Mouse (Mus musculus) T-cell, adult 66 days (primary cell): ENCODE measurements around the gene Taar7e. TPM values are rescaled to one million over a fixed set of nuclear protein-coding genes. Genes with fewer than 3 reads are reported as not detected.

Experiments
- total RNA-seq, 2 experiments: library from RNA; stranded (reverse); gene quantifications; 3 replicates in 1 of 2; 4 replicates in 1 of 2; pipeline ENCODE4 v1.2.4; 2023

The Taar7e gene
- total RNA-seq: not detected

GRCm38 (mm10) chr10:24037314-24037713 lies at the start of gene Taar7e:
Taar7e (plus strand) TSS chr10:24037614.

GRCm38 (mm10) chr10:23993381-23993780 lies 44.0 kb upstream of the Taar7e start, which contains the start of gene Taar7a:
Taar7a (minus strand) TSS chr10:23993481.

GRCm38 (mm10) chr10:23999639-24000038 lies 37.8 kb upstream of the Taar7e start, which contains the start of gene Taar7b:
Taar7b (plus strand) TSS chr10:23999939.

GRCm38 (mm10) chr10:24026922-24027321 lies 10.5 kb upstream of the Taar7e start, which contains the start of gene Taar7d:
Taar7d (plus strand) TSS chr10:24027222.

GRCm38 (mm10) chr10:24049210-24049609 lies 11.8 kb downstream of the Taar7e start, which contains the start of gene Taar7f:
Taar7f (plus strand) TSS chr10:24049510.

GRCm38 (mm10) chr10:24076200-24076599 lies 38.8 kb downstream of the Taar7e start, which contains the start of gene Taar8a:
Taar8a (plus strand) TSS chr10:24076500.

Other genes starting within 250 kb of the Taar7e start
- under 1 TPM in 1 of 2 experiments, not detected in 1; 0.86 TPM for gene Slc18b1, start 240.6 kb upstream of the Taar7e start, total RNA-seq
- not detected for gene Vnn3, start 186.2 kb upstream of the Taar7e start, total RNA-seq
- not detected for gene Vnn1, start 142.9 kb upstream of the Taar7e start, total RNA-seq
- not detected for gene Taar1, start 117.3 kb upstream of the Taar7e start, total RNA-seq
- not detected for gene Taar2, start 99.0 kb upstream of the Taar7e start, total RNA-seq
- not detected for gene Taar3, start 88.1 kb upstream of the Taar7e start, total RNA-seq
- not detected for gene Taar4, start 77.1 kb upstream of the Taar7e start, total RNA-seq
- gene Taar5, start 66.9 kb upstream of the Taar7e start, total RNA-seq: not detected
- not detected for gene Taar6, start 52.0 kb upstream of the Taar7e start, total RNA-seq
- gene Taar7a, start 44.1 kb upstream of the Taar7e start, total RNA-seq: not detected
- not detected for gene Taar7b, start 37.7 kb upstream of the Taar7e start, total RNA-seq
- gene Taar7d, start 10.4 kb upstream of the Taar7e start, total RNA-seq: not detected
- not detected for gene Taar7f, start 11.9 kb downstream of the Taar7e start, total RNA-seq
- not detected for gene Taar8a, start 38.9 kb downstream of the Taar7e start, total RNA-seq
- not detected for gene Taar8b, start 54.7 kb downstream of the Taar7e start, total RNA-seq
- not detected for gene Taar8c, start 64.3 kb downstream of the Taar7e start, total RNA-seq
- not detected for gene Taar9, start 71.9 kb downstream of the Taar7e start, total RNA-seq
- gene Stx7, start 111.7 kb downstream of the Taar7e start, total RNA-seq: 10 to 100 TPM; 21.0 to 21.9 TPM
- gene Moxd1, start 185.9 kb downstream of the Taar7e start, total RNA-seq: not detected